Mouse (Mus musculus): ENCODE data around the gene Gm21887.
"Not testable (repeated sequence)": the region's sequence is repeated elsewhere in the genome, so short reads cannot be mapped to it uniquely, and the experiment has no call there.

Gm21887 gene

DNA sequence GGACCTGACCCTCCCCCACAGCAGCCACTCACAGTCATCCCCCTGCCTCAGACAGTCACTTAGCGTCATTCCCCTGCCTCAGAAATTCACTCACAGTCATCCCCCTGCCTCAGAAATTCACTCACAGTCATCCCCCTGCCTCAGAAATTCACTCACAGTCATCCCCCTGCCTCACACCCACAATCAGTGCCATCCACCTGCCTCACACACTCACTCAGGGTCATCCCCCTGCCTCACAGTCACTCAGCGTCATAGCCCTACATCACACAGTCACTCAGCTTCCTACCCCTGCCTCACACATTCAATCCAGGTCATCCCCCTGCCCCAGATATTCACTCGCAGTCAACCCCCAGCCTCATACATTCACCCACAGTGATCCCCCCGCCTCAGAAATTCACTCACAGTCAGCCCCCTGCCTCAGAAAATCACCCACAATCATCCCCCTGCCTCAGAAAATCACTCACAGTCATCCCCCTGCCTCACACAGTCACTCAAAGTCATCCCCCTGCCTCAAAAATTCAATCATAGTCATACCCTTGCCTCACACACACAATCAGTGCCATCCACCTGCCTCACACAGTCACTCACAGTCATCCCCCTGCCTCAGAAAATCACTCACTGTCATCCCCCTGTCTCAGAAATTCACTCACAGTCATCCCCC, 10.8 kb upstream of the Gm21887 start:
- not testable (repeated sequence) for DNase-seq

DNA sequence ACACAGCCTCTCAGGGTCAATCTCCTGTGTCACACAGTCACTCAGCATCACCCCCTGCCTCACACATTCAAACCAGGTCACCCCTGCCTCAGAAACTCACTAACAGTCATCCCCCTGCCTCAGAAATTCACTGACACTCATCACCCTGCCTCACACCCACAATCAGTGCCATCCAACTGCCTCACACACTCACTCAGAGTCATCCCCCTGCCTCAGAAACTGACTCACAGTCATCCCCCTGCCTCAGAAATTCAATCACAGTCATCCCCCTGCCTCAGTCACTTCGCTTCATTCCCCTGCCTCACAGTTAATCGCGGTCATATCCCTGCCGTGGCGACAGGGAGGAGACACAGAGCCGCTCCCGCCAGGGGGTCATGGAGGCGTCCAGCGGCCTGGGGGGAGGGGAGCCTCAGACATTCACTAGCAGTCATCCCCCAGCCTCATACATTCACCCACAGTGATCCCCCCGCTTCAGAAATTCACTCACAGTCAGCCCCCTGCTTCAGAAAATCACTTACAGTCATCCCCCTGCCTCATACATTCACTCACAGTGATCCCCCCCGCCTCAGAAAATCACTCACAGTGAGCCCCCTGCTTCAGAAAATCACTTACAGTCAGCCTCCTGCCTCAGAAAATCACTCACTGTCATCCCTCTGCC, 10.1 kb upstream of the Gm21887 start:
- not testable (repeated sequence) for DNase-seq

DNA sequence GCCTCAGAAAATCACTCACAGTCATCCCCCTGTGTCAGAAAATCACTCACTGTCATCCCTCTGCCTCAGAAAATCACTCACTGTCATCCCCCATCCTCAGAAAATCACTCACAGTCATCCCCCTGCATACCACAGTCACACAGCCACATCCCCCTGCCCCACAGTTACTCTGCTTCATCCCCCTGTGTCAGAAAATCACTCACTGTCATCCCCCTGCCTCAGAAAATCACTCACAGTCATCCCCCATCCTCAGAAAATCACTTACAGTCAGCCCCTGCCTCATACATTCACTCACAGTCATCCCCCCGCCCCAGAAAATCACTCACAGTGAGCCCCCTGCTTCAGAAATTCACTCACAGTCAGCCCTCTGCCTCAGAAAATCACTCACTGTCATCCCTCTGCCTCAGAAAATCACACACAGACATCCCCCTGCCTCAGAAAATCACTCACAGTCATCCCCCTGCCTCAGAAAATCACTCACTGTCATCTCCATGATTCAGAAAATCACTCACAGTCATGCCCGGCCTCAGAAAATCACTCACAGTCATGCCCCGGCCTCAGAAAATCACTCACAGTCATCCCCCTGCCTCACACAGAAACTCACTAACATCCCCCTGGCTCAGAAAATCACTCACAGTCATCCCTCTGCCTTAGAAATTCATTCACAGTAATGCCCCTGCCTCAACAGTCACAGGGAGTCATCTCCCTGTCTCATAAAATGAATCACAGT, 9.4 kb upstream of the Gm21887 start:
- not testable (repeated sequence) for DNase-seq

DNA sequence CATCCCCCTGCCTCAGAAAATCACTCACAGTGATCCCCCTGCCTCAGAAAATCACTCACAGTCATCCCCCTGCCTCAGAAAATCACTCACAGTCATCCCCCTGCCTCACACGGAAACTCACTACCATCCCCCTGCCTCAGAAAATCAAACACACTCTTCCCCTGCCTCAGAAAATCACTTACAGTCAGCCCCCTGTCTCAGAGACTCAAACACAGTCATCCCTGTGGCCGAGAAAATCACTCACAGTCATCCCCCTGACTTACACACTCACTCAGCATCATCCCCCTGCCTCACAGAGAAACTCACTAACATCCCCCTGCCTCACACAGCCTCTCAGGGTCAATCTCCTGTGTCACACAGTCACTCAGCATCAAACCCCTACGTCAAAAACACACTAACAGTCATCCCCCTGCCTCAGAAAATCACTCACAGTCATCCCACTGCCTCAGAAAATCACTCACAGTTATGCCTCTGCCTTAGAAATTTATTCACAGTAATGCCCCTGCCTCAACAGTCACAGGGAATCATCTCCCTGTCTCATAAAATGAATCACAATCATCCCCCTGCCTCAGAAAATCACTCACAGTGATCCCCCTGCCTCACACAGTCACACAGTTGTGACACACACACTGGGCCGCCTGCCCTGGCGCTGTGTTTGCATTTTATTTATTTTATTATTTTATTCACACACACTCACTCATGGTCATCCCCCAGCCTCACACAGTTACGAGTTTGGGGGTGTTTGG, 8.6 kb upstream of the Gm21887 start:
- not testable (repeated sequence) for DNase-seq

DNA sequence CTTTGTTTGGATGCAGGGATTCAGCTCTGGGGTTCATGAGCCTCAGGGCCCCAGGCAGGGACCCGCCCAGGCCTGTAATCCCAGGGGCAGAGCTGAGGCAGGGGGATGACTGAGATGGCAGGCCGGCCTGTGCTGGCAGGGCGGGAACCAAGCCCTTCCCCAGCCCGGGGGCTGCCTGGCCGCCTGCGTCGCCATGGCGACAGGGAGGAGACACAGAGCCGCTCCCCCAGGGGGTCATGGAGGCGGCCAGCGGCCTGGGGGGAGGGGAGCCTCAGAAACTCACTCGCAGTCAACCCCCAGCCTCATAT, 8.1 kb upstream of the Gm21887 start:
- not testable (repeated sequence) for DNase-seq

DNA sequence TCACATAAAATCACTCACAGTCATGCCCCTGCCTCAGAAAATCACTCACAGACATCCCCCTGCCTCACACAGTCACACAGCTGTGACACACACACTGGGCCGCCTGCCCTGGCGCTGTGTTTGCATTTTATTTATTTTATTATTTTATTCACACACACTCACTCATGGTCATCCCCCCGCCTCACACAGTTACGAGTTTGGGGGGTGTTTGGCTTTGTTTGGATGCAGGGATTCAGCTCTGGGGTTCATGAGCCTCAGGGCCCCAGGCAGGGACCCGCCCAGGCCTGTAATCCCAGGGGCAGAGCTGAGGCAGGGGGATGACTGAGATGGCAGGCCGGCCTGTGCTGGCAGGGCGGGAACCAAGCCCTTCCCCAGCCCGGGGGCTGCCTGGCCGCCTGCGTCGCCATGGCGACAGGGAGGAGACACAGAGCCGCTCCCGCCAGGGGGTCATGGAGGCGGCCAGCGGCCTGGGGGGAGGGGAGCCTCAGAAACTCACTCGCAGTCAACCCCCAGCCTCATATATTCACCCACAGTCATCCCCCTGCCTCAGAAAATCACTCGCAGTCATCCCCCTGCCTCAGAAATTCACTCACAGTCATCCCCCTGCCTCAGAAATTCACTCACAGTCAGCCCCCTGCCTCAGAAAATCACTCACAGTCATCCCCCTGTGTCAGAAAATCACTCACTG, 6.8 kb upstream of the Gm21887 start:
- DNase-seq, result not testable (repeated sequence)

DNA sequence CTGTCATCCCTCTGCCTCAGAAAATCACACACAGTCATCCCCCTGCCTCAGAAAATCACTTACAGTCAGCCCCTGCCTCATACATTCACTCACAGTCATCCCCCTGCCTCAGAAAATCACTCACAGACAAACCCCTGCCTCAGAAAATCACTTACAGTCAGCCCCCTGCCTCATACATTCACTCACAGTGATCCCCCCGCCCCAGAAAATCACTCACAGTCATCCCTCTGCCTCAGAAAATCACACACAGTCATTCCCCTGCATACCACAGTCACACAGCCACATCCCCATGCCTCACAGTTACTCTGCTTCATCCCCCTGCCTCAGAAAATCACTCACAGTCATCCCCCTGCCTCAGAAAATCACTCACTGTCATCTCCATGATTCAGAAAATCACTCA, 5.9 kb upstream of the Gm21887 start:
- not testable (repeated sequence) for DNase-seq

DNA sequence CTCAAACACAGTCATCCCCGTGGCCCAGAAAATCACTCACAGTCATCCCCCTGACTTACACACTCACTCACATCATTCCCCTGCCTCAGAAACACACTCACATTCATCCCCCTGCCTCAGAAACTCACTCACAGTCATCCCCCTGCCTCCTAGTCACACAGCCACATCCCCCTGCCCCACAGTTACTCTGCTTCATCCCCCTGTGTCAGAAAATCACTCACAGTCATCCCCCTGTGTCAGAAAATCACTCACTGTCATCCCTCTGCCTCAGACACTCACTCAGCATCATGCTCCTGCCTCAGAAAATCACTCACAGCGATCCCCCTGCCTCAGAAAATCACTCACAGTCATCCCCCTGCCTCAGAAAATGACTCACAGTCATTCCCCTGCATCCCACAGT, 5.2 kb upstream of the Gm21887 start:
- DNase-seq, result not testable (repeated sequence)

DNA sequence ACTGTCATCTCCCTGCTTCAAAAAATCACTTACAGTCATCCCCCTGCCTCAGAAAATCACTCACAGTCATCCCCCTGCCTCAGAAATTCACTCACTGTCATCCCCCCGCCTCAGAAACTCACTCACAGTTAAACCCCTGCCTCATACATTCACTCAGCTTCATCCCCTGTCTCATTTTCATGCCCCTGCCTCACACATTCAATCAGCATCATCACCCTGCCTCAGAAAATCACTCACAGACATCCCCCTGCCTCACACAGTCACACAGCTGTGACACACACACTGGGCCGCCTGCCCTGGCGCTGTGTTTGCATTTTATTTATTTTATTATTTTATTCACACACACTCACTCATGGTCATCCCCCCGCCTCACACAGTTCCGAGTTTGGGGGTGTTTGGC, 4.7 kb upstream of the Gm21887 start:
- not testable (repeated sequence) for DNase-seq

DNA sequence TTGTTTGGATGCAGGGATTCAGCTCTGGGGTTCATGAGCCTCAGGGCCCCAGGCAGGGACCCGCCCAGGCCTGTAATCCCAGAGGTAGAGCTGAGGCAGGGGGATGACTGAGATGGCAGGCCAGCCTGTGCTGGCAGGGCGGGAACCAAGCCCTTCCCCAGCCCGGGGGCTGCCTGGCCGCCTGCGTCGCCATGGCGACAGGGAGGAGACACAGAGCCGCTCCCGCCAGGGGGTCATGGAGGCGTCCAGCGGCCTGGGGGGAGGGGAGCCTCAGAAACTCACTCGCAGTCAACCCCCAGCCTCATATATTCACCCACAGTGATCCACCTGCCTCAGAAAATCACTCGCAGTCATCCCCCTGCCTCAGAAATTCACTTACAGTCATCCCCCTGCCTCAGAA, 4.3 kb upstream of the Gm21887 start:
- DNase-seq, result not testable (repeated sequence)

DNA sequence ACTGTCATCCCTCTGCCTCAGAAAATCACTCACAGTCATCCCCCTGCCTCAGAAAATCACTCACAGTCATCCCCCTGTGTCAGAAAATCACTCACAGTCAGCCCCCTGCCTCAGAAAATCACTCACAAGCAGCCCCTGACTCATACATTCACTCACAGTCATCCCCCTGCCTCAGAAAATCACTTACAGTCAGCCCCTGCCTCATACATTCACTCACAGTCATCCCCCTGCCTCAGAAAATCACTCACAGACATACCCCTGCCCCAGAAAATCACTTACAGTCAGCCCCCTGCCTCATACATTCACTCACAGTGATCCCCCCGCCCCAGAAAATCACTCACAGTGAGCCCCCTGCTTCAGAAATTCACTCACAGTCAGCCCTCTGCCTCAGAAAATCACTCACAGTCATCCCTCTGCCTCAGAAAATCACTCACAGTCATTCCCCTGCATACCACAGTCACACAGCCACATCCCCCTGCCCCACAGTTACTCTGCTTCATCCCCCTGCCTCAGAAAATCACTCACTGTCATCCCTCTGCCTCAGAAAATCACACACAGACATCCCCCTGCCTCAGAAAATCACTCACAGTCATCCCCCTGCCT, 3.7 kb upstream of the Gm21887 start:
- not testable (repeated sequence) for DNase-seq

DNA sequence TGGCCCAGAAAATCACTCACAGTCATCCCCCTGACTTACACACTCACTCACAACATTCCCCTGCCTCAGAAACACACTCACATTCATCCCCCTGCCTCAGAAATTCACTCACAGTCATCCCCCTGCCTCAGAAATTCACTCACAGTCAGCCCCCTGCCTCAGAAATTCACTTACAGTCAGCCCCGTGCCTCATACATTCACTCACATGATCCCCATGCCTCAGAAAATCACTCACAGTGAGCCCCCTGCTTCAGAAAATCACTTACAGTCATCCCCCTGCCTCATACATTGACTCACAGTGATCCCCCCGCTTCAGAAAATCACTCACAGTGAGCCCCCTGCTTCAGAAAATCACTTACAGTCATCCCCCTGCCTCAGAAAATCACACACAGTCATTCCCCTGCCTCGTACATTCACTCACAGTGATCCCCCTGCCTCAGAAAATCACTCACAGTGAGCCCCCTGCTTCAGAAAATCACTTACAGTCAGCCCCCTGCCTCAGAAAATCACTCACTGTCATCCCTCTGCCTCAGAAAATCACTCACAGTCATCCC, 2.7 kb upstream of the Gm21887 start:
- DNase-seq, result not testable (repeated sequence)

DNA sequence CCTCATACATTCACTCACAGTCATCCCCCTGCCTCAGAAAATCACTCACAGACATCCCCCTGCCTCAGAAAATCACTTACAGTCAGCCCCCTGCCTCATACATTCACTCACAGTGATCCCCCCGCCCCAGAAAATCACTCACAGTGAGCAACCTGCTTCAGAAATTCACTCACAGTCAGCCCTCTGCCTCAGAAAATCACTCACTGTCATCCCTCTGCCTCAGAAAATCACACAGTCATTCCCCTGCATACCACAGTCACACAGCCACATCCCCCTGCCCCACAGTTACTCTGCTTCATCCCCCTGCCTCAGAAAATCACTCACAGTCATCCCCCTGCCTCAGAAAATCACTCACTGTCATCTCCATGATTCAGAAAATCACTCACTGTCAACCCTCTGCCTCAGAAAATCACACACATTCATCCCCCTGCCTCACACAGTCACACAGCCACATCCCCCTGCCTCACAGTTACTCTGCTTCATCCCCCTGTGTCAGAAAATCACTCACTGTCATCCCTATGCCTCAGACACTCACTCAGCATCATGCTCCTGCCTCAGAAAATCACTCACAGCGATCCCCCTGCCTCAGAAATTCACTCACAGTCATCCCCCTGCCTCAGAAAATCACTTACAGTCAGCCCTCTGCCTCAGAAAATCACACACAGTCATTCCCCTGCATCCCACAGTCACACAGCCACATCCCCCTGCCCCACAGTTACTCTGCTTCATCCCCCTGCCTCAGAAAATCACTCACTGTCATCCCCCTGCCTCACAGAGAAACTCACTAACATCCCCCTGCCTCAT, 1.9 kb upstream of the Gm21887 start:
- not testable (repeated sequence) for DNase-seq

DNA sequence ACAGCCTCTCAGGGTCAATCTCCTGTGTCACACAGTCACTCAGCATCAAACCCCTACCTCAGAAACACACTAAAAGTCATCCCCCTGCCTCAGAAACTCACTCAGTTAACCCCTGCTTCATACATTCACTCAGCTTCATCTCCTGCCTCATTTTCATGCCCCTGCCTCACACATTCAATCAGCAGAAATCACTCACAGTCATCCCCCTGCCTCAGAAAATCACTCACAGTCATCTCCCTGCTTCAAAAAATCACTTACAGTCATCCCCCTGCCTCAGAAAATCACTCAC, 1.3 kb upstream of the Gm21887 start:
- not testable (repeated sequence) for DNase-seq

DNA sequence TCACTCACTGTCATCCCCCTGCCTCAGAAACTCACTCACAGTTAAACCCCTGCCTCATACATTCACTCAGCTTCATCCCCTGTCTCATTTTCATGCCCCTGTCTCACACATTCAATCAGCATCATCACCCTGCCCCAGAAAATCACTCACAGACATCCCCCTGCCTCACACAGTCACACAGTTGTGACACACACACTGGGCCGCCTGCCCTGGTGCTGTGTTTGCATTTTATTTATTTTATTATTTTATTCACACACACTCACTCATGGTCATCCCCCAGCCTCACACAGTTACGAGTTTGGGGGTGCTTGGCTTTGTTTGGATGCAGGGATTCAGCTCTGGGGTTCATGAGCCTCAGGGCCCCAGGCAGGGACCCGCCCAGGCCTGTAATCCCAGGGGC, 875 bp upstream of the Gm21887 start:
- DNase-seq, result peak; percentile 58

DNA sequence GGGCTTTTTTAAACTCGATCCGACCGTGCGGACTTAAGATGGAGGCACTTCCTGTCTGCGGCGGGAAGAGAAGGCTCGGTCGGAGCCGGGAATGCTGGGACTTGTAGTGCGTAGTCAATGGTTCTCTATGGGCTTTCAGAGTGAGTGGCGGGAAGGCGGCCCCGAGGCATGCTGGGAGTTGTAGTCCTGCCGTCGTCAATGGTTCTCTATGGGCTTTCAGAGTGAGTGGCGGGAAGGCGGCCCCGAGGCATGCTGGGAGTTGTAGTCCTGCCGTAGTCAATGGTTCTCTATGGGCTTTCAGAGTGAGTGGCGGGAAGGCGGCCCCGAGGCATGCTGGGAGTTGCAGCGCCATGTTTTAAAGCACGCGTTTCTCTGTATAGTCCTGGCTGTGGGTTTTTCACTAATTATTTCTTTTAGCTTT, 352 bp downstream of the Gm21887 start:
- peak; percentile 98 for DNase-seq

DNA sequence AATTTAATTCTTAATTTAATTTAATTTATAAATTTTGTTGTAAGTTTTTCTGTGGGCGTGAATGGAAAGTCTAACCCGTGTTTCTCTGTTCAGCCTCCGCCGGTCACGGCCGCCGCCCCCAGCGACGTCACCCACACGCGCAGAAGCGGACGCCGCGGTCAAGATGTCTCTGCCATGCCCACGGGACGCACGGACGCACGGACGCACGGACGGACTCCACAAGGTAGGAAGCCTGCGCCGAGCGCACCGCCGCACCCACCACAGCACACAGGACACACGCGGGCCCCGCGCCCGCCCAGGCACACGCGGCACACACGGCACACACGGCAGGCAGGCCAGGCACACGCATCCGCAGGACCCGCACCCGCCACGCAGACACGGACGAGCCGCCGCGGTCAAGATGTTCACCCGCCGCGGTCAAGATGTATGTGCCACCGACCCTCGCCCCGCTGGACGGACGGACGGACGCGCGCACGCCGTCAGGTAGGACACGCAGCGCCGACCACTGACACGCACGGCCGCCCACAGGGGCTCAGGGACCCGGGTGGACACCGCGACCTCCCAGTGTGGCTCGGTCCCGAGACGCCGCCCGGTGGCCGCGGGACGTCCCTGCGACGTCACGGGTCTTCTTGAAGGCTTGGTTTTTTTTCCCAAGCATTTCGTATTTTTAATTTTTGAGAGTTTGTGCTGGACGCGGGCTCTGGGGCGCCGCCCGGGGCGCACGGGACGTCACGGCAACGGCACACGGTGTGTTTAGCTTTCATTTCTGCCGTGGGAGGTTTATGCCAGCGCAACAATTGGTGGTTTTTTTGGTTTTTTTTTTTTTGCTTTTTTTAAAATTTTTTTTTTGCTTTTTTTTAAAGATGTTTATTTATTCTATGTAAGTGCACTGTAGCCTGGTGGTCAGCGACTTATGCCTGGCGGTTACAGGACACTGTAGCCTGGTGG, 1.4 kb downstream of the Gm21887 start:
- peak; percentile 82 for DNase-seq

DNA sequence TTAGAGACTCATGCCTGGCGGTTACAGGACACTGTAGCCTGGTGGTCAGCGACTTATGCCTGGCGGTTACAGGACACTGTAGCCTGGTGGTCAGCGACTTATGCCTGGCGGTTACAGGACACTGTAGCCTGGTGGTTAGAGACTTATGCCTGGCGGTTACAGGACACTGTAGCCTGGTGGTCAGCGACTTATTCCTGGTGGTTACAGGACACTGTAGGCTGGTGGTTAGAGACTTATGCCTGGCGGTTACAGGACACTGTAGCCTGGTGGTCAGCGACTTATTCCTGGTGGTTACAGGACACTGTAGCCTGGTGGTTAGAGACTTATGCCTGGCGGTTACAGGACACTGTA, 2.0 kb downstream of the Gm21887 start:
- DNase-seq, result not testable (repeated sequence)

DNA sequence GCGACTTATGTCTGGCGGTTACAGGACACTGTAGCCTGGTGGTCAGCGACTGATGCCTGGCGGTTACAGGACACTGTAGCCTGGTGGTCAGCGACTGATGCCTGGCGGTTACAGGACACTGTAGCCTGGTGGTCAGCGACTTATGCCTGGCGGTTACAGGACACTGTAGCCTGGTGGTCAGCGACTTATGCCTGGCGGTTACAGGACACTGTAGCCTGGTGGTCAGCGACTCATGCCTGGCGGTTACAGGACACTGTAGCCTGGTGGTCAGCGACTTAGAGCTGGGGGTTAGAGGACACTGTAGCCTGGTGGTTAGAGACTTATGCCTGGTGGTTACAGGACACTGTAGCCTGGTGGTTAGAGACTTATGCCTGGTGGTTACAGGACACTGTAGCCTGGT, 4.0 kb downstream of the Gm21887 start:
- not testable (repeated sequence) for DNase-seq

DNA sequence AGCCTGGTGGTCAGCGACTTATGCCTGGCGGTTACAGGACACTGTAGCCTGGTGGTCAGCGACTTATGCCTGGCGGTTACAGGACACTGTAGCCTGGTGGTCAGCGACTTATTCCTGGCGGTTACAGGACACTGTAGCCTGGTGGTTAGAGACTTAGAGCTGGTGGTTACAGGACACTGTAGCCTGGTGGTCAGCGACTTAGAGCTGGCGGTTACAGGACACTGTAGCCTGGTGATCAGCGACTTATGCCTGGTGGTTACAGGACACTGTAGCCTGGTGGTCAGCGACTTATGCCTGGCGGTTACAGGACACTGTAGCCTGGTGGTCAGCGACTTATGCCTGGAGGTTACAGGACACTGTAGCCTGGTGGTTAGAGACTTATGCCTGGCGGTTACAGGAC, 4.6 kb downstream of the Gm21887 start:
- DNase-seq, result not testable (repeated sequence)
